ENCODE assay signal across 11 mouse cellular contexts in genomic region chrX:72655381-72655780, GRCm38 (mm10). TPM values are rescaled to one million over a fixed set of nuclear protein-coding genes. Genes with fewer than 3 reads are reported as not detected.
DNase-seq lines count a peak whose midpoint lies in the region; ATAC-seq lines count a peak whose summit lies in the region.
"Had no signal": no experiment of that assay in that cellular context is flagged by ENCODE, and none has a peak within 500 bp of the region (broad histone marks: within the 10 kb centered on the region; RNA-seq: fewer than 3 reads in every experiment).

No protein-coding gene starts in this region.

- H3K9ac ChIP-seq in kidney, embryonic 16.5 days (replicated peaks; ENCODE audit: low read length), result no peak overlapping the region
- no peak overlapping the region for H3K9ac ChIP-seq in intestine, embryonic 15.5 days
- peak overlapping the region; percentile 50 for H3K9ac ChIP-seq in neural tube, embryonic 14.5 days (replicated peaks; ENCODE audit: low read depth, low read length)

- intact Hi-C loops in left cerebral cortex, postnatal 25 days (cut with DNase I), result no loop called here

- peaks cover 2% of the 10 kb centered on the region; the same call in 1 of the 2 replicates for H3K27me3 ChIP-seq in kidney, embryonic 16.5 days (ENCODE audit: insufficient read depth, low read length)
- H3K27me3 ChIP-seq in forebrain, embryonic 10.5 days (ENCODE audit: poor library complexity, severe bottlenecking), result peaks cover 23% of the 10 kb centered on the region
- H3K27me3 ChIP-seq in intestine, embryonic 15.5 days (replicated peaks), result no peaks in the 10 kb centered on the region
- H3K27me3 ChIP-seq in neural tube, embryonic 14.5 days (ENCODE audit: control insufficient read depth, insufficient read depth, low read length), result no peaks in the 10 kb centered on the region

- no peaks in the 10 kb centered on the region for H3K36me3 ChIP-seq in kidney, embryonic 16.5 days (ENCODE audit: insufficient read depth, low read length)
- H3K36me3 ChIP-seq in forebrain, embryonic 10.5 days (replicated peaks), result no peaks in the 10 kb centered on the region
- H3K36me3 ChIP-seq in intestine, embryonic 15.5 days, result no peaks in the 10 kb centered on the region
- no peaks in the 10 kb centered on the region for H3K36me3 ChIP-seq in neural tube, embryonic 14.5 days (ENCODE audit: control insufficient read depth, insufficient read depth, low read length)

- H3K4me1 ChIP-seq in kidney, embryonic 16.5 days (ENCODE audit: insufficient read depth, low read length), result no peaks in the 10 kb centered on the region
- peaks cover 9% of the 10 kb centered on the region for H3K4me1 ChIP-seq in forebrain, embryonic 10.5 days
- no peaks in the 10 kb centered on the region for H3K4me1 ChIP-seq in intestine, embryonic 15.5 days (replicated peaks)
- no peaks in the 10 kb centered on the region for H3K4me1 ChIP-seq in neural tube, embryonic 14.5 days (ENCODE audit: control insufficient read depth, insufficient read depth, low read length)

- no peaks in the 10 kb centered on the region for H3K9me3 ChIP-seq in kidney, embryonic 16.5 days (ENCODE audit: low read length)
- no peaks in the 10 kb centered on the region for H3K9me3 ChIP-seq in forebrain, embryonic 10.5 days
- no peaks in the 10 kb centered on the region for H3K9me3 ChIP-seq in intestine, embryonic 15.5 days
- no peaks in the 10 kb centered on the region for H3K9me3 ChIP-seq in neural tube, embryonic 14.5 days (ENCODE audit: control insufficient read depth, low read length)

- peak overlapping the region; percentile 50 for H3K4me2 ChIP-seq in kidney, embryonic 16.5 days (replicated peaks; ENCODE audit: low read depth, low read length)
- H3K4me2 ChIP-seq in intestine, embryonic 15.5 days (replicated peaks), result peak overlapping the region; percentile 53
- peak overlapping the region; percentile 37 for H3K4me2 ChIP-seq in neural tube, embryonic 14.5 days (ENCODE audit: low read depth, low read length)

- WGBS in kidney, embryonic 16.5 days, result 41% methylated on average over 5 of the region's 5 CpGs
- 11% methylated on average over 5 of the region's 5 CpGs for WGBS in forebrain, embryonic 10.5 days
- WGBS in intestine, embryonic 15.5 days, result 22% methylated on average over 5 of the region's 5 CpGs
- 14% methylated on average over 5 of the region's 5 CpGs for WGBS in neural tube, embryonic 14.5 days

- DNase-seq in kidney, adult 18-20 months, result no peak
- DNase-seq in forebrain, embryonic 10.5 days (ENCODE audit: extremely low spot score, low spot score), result peak; percentile 14
- no peak for DNase-seq in left cerebral cortex, postnatal 25 days (ENCODE audit: low spot score in 2 of 2)
- no peak for DNase-seq in Muller cell, postnatal 12 days (ENCODE audit: inconsistent ontology term)
- DNase-seq in ovary, postnatal 10 days (ENCODE audit: low spot score), result no peak
- DNase-seq: heart, adult 11 months; lung, adult 18-20 months had no signal

- ATAC-seq in kidney, embryonic 16.5 days (ENCODE audit: low FRiP score, low TSS enrichment), result 0 out of 2 replicates have a peak, but pooled peaks have one; percentile 6
- no peak for ATAC-seq in intestine, embryonic 15.5 days
- ATAC-seq in neural tube, embryonic 14.5 days (ENCODE audit: low read depth), result peak; percentile 60
- ATAC-seq: Patski had no signal

- H3K4me3 ChIP-seq in kidney, embryonic 16.5 days (ENCODE audit: low read length), result peak overlapping the region; percentile 36
- H3K4me3 ChIP-seq in forebrain, embryonic 10.5 days, result peak overlapping the region; percentile 49
- H3K4me3 ChIP-seq in intestine, embryonic 15.5 days (replicated peaks), result peak overlapping the region; percentile 24
- H3K4me3 ChIP-seq in neural tube, embryonic 14.5 days (ENCODE audit: low read depth, low read length), result peak overlapping the region; percentile 39

- H3K27ac ChIP-seq in kidney, embryonic 16.5 days (ENCODE audit: low read length), result no peak overlapping the region
- peak overlapping the region; percentile 78 for H3K27ac ChIP-seq in forebrain, embryonic 10.5 days
- H3K27ac ChIP-seq in intestine, embryonic 15.5 days, result no peak overlapping the region
- H3K27ac ChIP-seq in neural tube, embryonic 14.5 days (ENCODE audit: low read depth, low read length), result no peak overlapping the region

RNA-seq across cellular contexts. Expression of gene Gabra3, which starts 1.3 kb away (rescaled TPM):
- polyA plus RNA-seq in kidney, embryonic 16.5 days (2015; fragmentation: Nextera tagmentation; extraction: Ambion mirVana), result 3.0 and 3.2 TPM in 2 replicates
- 2.3 and 3.0 TPM in 2 replicates for polyA plus RNA-seq in forebrain, embryonic 10.5 days (2016; fragmentation: Nextera tagmentation; extraction: Ambion mirVana)
- polyA plus RNA-seq in intestine, embryonic 15.5 days (2015; fragmentation: Nextera tagmentation; extraction: Ambion mirVana), result 2.4 and 2.7 TPM in 2 replicates
- polyA plus RNA-seq in neural tube, embryonic 14.5 days (2014; fragmentation: Nextera tagmentation; extraction: Ambion mirVana), result 24.6 and 64.8 TPM in 2 replicates
- 10 to 100 TPM; 95.2 to 99.8 TPM for total RNA-seq in left cerebral cortex, postnatal 25 days (2021)
